Mouse (Mus musculus): ENCODE results near the gene Keg1.

- no peak for TF ChIP-seq CTCF (IDR thresholded peaks at IDR 0.05; ENCODE audit: control insufficient read depth, insufficient read depth, insufficient replicate concordance, low read depth, low read length)
- no peak for TF ChIP-seq POLR2A (IDR thresholded peaks at IDR 0.05; ENCODE audit: control insufficient read depth, low read depth, low read length)
Observed at GRCm38 (mm10) chr19:12649511-12649910, 46.1 kb upstream of the Keg1 start.
